Mouse (Mus musculus) CD4-positive, CD25-positive, alpha-beta regulatory T cell, adult 4 months (primary cell): ENCODE measurements around the gene Olfr472. TPM values are rescaled to one million over a fixed set of nuclear protein-coding genes. Genes with fewer than 3 reads are reported as not detected.

Experiments used
- ATAC-seq: one replicate; pipeline ENCODE4 v1.8.0; 2017
- polyA plus RNA-seq, 2 experiments: library from polyadenylated mRNA; unstranded; fragments of 100-300 nt; shearing (Covaris generic); gene quantifications; one replicate each; pipeline ENCODE4 v1.2.1; 2017

The Olfr472 gene
- polyA plus RNA-seq: under 1 TPM in 1 of 2 experiments, not detected in 1; 0.09 TPM

GRCm38 (mm10) chr7:107897602-107898001 is at the start of gene Olfr472:
TSS of gene Olfr472 (plus strand) at chr7:107897902.
- ATAC-seq: no peak

GRCm38 (mm10) chr7:107930146-107930545 is 32.4 kb downstream of the Olfr472 start, which contains the start of gene Olfr473:
TSS of gene Olfr473 (plus strand) at chr7:107930446.
- ATAC-seq: no peak

GRCm38 (mm10) chr7:107952539-107952938 is 54.8 kb downstream of the Olfr472 start:
- peak; percentile 45 for ATAC-seq

GRCm38 (mm10) chr7:107954343-107954742 is 56.6 kb downstream of the Olfr472 start, which contains the start of gene Olfr474:
TSS of gene Olfr474 (plus strand) at chr7:107954643.
- no peak for ATAC-seq

Other genes starting within 250 kb of the Olfr472 start
- not detected for gene Cyb5r2, start 139.9 kb upstream of the Olfr472 start, polyA plus RNA-seq
- gene Ovch2, start 96.7 kb upstream of the Olfr472 start, polyA plus RNA-seq: not detected
- not detected for gene Olfr467, start 85.6 kb upstream of the Olfr472 start, polyA plus RNA-seq
- not detected for gene Olfr469, start 72.4 kb upstream of the Olfr472 start, polyA plus RNA-seq
- gene Olfr470, start 50.4 kb upstream of the Olfr472 start, polyA plus RNA-seq: under 1 TPM; 0.47 to 0.58 TPM
- not detected for gene Olfr473, start 32.5 kb downstream of the Olfr472 start, polyA plus RNA-seq
- gene Olfr474, start 56.7 kb downstream of the Olfr472 start, polyA plus RNA-seq: not detected
- not detected for gene Olfr476, start 66.9 kb downstream of the Olfr472 start, polyA plus RNA-seq
- not detected for gene Olfr477, start 88.8 kb downstream of the Olfr472 start, polyA plus RNA-seq
- not detected for gene Olfr478, start 136.1 kb downstream of the Olfr472 start, polyA plus RNA-seq
- under 1 TPM in 1 of 2 experiments, not detected in 1; 0.15 TPM for gene Olfr479, start 152.8 kb downstream of the Olfr472 start, polyA plus RNA-seq
- gene Olfr480, start 169.4 kb downstream of the Olfr472 start, polyA plus RNA-seq: not detected
- under 1 TPM in 1 of 2 experiments, not detected in 1; 0.16 TPM for gene Olfr481, start 182.0 kb downstream of the Olfr472 start, polyA plus RNA-seq
- not detected for gene Olfr482, start 199.7 kb downstream of the Olfr472 start, polyA plus RNA-seq
- gene Olfr483, start 202.9 kb downstream of the Olfr472 start, polyA plus RNA-seq: not detected
- not detected for gene Olfr484, start 229.5 kb downstream of the Olfr472 start, polyA plus RNA-seq